Mouse (Mus musculus): ENCODE data around the gene Elavl4.

GRCm38 (mm10) chr4:110360568-110360967 lies 8.9 kb upstream of the Elavl4 start:
- no peak for TF ChIP-seq POLR2A (IDR thresholded peaks at IDR 0.05; ENCODE audit: borderline replicate concordance, insufficient read depth, low read length)
- no peak for TF ChIP-seq CTCF (IDR thresholded peaks at IDR 0.05; ENCODE audit: borderline replicate concordance, insufficient read depth, low read depth, low read length)

Measured in cerebellum, adult 2 months (tissue).